Mouse (Mus musculus): ENCODE measurements around the gene Tmem56. TPM values are rescaled to one million over a fixed set of nuclear protein-coding genes. Genes with fewer than 3 reads are reported as not detected.
A peak's percentile ranks its signal among the peaks of the same experiment; 100 is the strongest.

Tmem56 gene
- polyA plus RNA-seq, 1 experiment from 2014 or later: 0.45 TPM

DNA sequence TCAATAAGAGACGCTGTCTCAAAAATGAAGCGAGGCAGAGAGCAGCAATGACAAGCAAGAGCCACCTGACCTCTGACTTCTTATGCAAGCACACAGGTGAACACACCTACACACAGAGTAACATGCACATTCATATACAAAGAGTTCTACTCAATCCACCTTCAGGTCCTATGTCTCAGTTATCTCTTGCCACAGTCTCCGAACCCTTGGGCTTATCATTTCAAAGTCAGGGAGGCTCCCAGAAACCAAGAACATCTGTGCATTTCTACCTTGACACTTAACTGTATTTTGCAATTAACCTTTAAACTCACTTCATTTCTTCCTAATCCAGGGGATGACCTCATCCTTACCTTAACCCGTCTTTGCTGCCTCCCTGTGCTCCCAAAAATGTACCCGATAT is 15.6 kb downstream of the Tmem56 start:
- 77% methylated on average over 5 of the region's 5 CpGs for WGBS
- Histone ChIP-seq H3K27ac (ENCODE audit: low read length) (no peak overlapping the region), H3K4me1 (ENCODE audit: control insufficient read depth, insufficient read depth, low read length) (peaks cover under 1% of the 10 kb centered on the region; the same call in 1 of the 2 replicates), H3K27me3 (ENCODE audit: control insufficient read depth, insufficient read depth, low read length) (peaks cover 19% of the 10 kb centered on the region), H3K4me3 (ENCODE audit: low read length) (no peak overlapping the region), H3K9ac (ENCODE audit: low read length) (no peak overlapping the region), H3K4me2 (ENCODE audit: low read depth, low read length) (no peak overlapping the region), H3K9me3 (replicated peaks; ENCODE audit: control insufficient read depth, low read length) (no peaks in the 10 kb centered on the region), H3K36me3 (ENCODE audit: control insufficient read depth, insufficient read depth) (no peaks in the 10 kb centered on the region)
- ATAC-seq (replicated peaks; ENCODE audit: extremely low read depth, insufficient read depth, low FRiP score): no peak

GRCm38 (mm10) chr3:121264242-121264641 is 18.7 kb downstream of the Tmem56 start:
- peaks cover 35% of the 10 kb centered on the region for H3K27me3 ChIP-seq (ENCODE audit: control insufficient read depth, insufficient read depth, low read length)
- 59% methylated on average over 6 of the region's 6 CpGs for WGBS
- no peak overlapping the region for H3K27ac ChIP-seq (ENCODE audit: low read length)
- peaks cover 5% of the 10 kb centered on the region; the same call in 1 of the 2 replicates for H3K4me1 ChIP-seq (ENCODE audit: control insufficient read depth, insufficient read depth, low read length)
- H3K9me3 ChIP-seq (replicated peaks; ENCODE audit: control insufficient read depth, low read length): no peaks in the 10 kb centered on the region
- no peak overlapping the region for H3K4me2 ChIP-seq (ENCODE audit: low read depth, low read length)
- no peak overlapping the region for H3K4me3 ChIP-seq (ENCODE audit: low read length)
- H3K9ac ChIP-seq (ENCODE audit: low read length): no peak overlapping the region
- ATAC-seq (replicated peaks; ENCODE audit: extremely low read depth, insufficient read depth, low FRiP score): no peak
- H3K36me3 ChIP-seq (ENCODE audit: control insufficient read depth, insufficient read depth): no peaks in the 10 kb centered on the region

DNA sequence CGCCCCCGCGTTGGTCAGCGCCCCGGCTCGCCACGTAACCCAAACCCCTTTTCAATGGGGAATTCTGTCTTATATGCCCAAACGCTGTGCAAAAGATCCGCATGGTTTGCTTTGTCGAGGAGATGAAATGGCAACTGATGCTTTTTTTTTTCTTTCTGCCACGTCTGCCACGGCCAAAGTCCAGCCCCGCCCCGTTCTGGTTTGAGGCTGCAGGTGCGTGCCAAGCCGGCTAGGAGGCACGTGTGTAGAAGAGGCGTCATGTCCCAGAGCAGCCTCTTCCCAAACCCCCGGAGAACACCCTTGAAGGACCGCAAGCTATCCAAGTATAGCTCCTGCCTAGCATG is 19.7 kb downstream of the Tmem56 start:
- ATAC-seq (replicated peaks; ENCODE audit: extremely low read depth, insufficient read depth, low FRiP score): peak; percentile 16; the same call in 1 of the 2 replicates
- Histone ChIP-seq H3K9me3 (replicated peaks; ENCODE audit: control insufficient read depth, low read length) (no peaks in the 10 kb centered on the region), H3K4me2 (ENCODE audit: low read depth, low read length) (peak overlapping the region; percentile 99), H3K27ac (ENCODE audit: low read length) (no peak overlapping the region), H3K9ac (ENCODE audit: low read length) (peak overlapping the region; percentile 62), H3K4me3 (ENCODE audit: low read length) (peak overlapping the region; percentile 65), H3K36me3 (ENCODE audit: control insufficient read depth, insufficient read depth) (no peaks in the 10 kb centered on the region), H3K4me1 (ENCODE audit: control insufficient read depth, insufficient read depth, low read length) (peaks cover 5% of the 10 kb centered on the region; the same call in 1 of the 2 replicates), H3K27me3 (ENCODE audit: control insufficient read depth, insufficient read depth, low read length) (peaks cover 35% of the 10 kb centered on the region)
- 1% methylated on average over 20 of the region's 20 CpGs for WGBS

DNA sequence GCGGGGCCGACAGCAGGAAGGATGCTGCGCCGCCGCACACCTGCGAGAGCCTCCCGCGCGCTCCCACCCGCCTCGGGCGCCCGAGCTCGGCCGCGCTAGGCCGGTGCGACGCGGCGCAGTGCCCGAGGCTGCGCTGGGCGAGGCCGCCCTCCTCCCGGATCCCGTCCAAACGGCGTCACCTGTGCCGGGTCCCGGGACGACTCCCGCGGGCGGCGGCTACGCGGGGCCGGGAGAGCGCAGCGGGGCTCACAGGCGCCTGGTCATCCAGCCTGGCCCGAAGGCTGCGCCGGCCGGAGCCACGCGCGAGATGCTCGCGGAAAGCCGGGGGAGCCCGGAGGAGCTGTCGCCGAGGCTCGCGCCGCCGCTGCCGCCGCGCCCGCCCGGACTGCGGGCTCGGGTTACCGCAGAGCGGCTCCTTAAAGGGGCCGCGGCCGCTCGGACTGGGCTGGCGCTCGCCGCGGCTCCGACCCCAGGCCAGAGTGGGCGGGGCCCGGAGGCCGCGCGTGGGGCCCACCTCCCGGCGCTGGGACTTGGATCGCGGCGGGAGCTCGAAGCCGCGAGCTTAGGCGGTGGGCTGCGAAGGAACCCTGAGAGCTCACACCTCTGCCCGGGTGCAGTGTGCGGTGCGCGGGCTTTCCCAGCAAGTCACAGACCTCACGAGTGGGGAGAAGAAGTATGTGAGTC is 20.2 kb downstream of the Tmem56 start:
- peaks cover 5% of the 10 kb centered on the region; the same call in 1 of the 2 replicates for H3K4me1 ChIP-seq (ENCODE audit: control insufficient read depth, insufficient read depth, low read length)
- peak overlapping the region; percentile 62 for H3K9ac ChIP-seq (ENCODE audit: low read length)
- under 1% methylated on average over 95 of the region's 97 CpGs for WGBS
- H3K9me3 ChIP-seq (replicated peaks; ENCODE audit: control insufficient read depth, low read length): no peaks in the 10 kb centered on the region
- peak overlapping the region; percentile 99 for H3K4me2 ChIP-seq (ENCODE audit: low read depth, low read length)
- H3K36me3 ChIP-seq (ENCODE audit: control insufficient read depth, insufficient read depth): no peaks in the 10 kb centered on the region
- no peak overlapping the region for H3K27ac ChIP-seq (ENCODE audit: low read length)
- peaks cover 35% of the 10 kb centered on the region for H3K27me3 ChIP-seq (ENCODE audit: control insufficient read depth, insufficient read depth, low read length)
- ATAC-seq (replicated peaks; ENCODE audit: extremely low read depth, insufficient read depth, low FRiP score): peak; percentile 87
- peak overlapping the region; percentile 65 for H3K4me3 ChIP-seq (ENCODE audit: low read length)

GRCm38 (mm10) chr3:121261939-121262520 is 20.9 kb downstream of the Tmem56 start:
- WGBS: 10% methylated on average over 21 of the region's 21 CpGs
- no peak for ATAC-seq (replicated peaks; ENCODE audit: extremely low read depth, insufficient read depth, low FRiP score)
- H3K4me1 ChIP-seq (ENCODE audit: control insufficient read depth, insufficient read depth, low read length): peaks cover 5% of the 10 kb centered on the region; the same call in 1 of the 2 replicates
- H3K9me3 ChIP-seq (replicated peaks; ENCODE audit: control insufficient read depth, low read length): no peaks in the 10 kb centered on the region
- peak overlapping the region; percentile 99 for H3K4me2 ChIP-seq (ENCODE audit: low read depth, low read length)
- H3K27ac ChIP-seq (ENCODE audit: low read length): no peak overlapping the region
- peak overlapping the region; percentile 62 for H3K9ac ChIP-seq (ENCODE audit: low read length)
- H3K36me3 ChIP-seq (ENCODE audit: control insufficient read depth, insufficient read depth): no peaks in the 10 kb centered on the region
- peak overlapping the region; percentile 65 for H3K4me3 ChIP-seq (ENCODE audit: low read length)
- H3K27me3 ChIP-seq (ENCODE audit: control insufficient read depth, insufficient read depth, low read length): peaks cover 33% of the 10 kb centered on the region

DNA sequence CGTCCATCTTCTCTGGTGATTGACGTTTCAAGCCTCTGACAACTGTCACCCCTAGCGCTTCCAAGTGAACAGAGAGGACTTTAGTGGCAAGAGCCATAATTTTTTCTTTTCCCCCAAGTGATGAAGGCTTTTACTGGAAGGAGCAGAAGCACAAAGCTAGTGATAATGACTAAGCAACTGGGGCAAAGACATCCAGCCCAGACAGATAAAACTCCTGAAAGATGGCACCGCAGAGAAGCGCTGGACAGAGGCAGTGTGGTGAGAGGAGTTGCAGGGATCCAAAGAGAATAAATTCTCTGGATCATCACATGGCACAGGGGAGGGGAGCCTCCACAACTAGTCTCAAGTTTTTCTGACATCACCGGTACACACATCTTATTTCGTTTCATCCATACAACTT is 21.6 kb downstream of the Tmem56 start:
- Histone ChIP-seq H3K4me3 (ENCODE audit: low read length) (no peak overlapping the region), H3K27ac (ENCODE audit: low read length) (no peak overlapping the region), H3K4me1 (ENCODE audit: control insufficient read depth, insufficient read depth, low read length) (peaks cover 5% of the 10 kb centered on the region; the same call in 1 of the 2 replicates), H3K27me3 (ENCODE audit: control insufficient read depth, insufficient read depth, low read length) (peaks cover 29% of the 10 kb centered on the region), H3K36me3 (ENCODE audit: control insufficient read depth, insufficient read depth) (no peaks in the 10 kb centered on the region), H3K9ac (ENCODE audit: low read length) (no peak overlapping the region), H3K9me3 (replicated peaks; ENCODE audit: control insufficient read depth, low read length) (no peaks in the 10 kb centered on the region), H3K4me2 (ENCODE audit: low read depth, low read length) (no peak overlapping the region)
- 78% methylated on average over 7 of the region's 7 CpGs for WGBS
- no peak for ATAC-seq (replicated peaks; ENCODE audit: extremely low read depth, insufficient read depth, low FRiP score)

DNA sequence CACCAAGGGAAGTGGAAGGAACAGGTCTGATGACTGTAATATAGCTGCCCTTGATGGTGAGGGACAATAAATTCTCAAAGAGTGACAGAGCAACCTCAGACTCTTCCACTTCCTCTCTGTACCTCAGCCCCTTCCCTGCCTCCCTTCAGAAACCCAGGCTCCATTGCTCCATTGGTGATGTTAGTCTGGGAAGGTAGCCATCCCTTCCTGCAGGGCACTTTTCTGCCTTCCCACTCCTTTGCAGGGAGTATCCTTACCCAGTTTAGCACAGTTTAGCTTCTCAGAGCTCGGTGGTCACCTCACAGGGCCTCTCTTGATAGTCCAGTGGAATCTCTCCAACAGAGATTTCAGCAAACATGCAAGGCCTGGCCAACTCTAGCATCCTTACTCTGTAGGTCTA is 22.1 kb downstream of the Tmem56 start:
- no peaks in the 10 kb centered on the region for H3K9me3 ChIP-seq (replicated peaks; ENCODE audit: control insufficient read depth, low read length)
- H3K4me3 ChIP-seq (ENCODE audit: low read length): no peak overlapping the region
- no peak overlapping the region for H3K4me2 ChIP-seq (ENCODE audit: low read depth, low read length)
- H3K27me3 ChIP-seq (ENCODE audit: control insufficient read depth, insufficient read depth, low read length): peaks cover 28% of the 10 kb centered on the region
- H3K4me1 ChIP-seq (ENCODE audit: control insufficient read depth, insufficient read depth, low read length): peaks cover 5% of the 10 kb centered on the region; the same call in 1 of the 2 replicates
- ATAC-seq (replicated peaks; ENCODE audit: extremely low read depth, insufficient read depth, low FRiP score): no peak
- 36% methylated on average over 1 of the region's 1 CpGs for WGBS
- no peaks in the 10 kb centered on the region for H3K36me3 ChIP-seq (ENCODE audit: control insufficient read depth, insufficient read depth)
- H3K9ac ChIP-seq (ENCODE audit: low read length): no peak overlapping the region
- no peak overlapping the region for H3K27ac ChIP-seq (ENCODE audit: low read length)

- Histone ChIP-seq H3K4me2 (ENCODE audit: low read depth, low read length) (no peak overlapping the region), H3K9me3 (replicated peaks; ENCODE audit: control insufficient read depth, low read length) (no peaks in the 10 kb centered on the region), H3K36me3 (ENCODE audit: control insufficient read depth, insufficient read depth) (no peaks in the 10 kb centered on the region), H3K27me3 (ENCODE audit: control insufficient read depth, insufficient read depth, low read length) (peaks cover 28% of the 10 kb centered on the region), H3K9ac (ENCODE audit: low read length) (no peak overlapping the region), H3K27ac (ENCODE audit: low read length) (no peak overlapping the region), H3K4me3 (ENCODE audit: low read length) (no peak overlapping the region), H3K4me1 (ENCODE audit: control insufficient read depth, insufficient read depth, low read length) (peaks cover 5% of the 10 kb centered on the region; the same call in 1 of the 2 replicates)
- no peak for ATAC-seq (replicated peaks; ENCODE audit: extremely low read depth, insufficient read depth, low FRiP score)
- WGBS: 80% methylated on average over 7 of the region's 7 CpGs
These were observed 22.9 kb downstream of the Tmem56 start for GRCm38 (mm10) chr3:121260041-121260440.

All from heart, embryonic 16.5 days (tissue).